Mouse (Mus musculus): Measurements from ENCODE around the gene Lrrn1. TPM values are rescaled to one million over a fixed set of nuclear protein-coding genes. Genes with fewer than 3 reads are reported as not detected.

Lrrn1 gene
- polyA plus RNA-seq (2014; fragmentation: Nextera tagmentation; extraction: Ambion mirVana), result 49.9 and 59.0 TPM in 2 replicates

DNA sequence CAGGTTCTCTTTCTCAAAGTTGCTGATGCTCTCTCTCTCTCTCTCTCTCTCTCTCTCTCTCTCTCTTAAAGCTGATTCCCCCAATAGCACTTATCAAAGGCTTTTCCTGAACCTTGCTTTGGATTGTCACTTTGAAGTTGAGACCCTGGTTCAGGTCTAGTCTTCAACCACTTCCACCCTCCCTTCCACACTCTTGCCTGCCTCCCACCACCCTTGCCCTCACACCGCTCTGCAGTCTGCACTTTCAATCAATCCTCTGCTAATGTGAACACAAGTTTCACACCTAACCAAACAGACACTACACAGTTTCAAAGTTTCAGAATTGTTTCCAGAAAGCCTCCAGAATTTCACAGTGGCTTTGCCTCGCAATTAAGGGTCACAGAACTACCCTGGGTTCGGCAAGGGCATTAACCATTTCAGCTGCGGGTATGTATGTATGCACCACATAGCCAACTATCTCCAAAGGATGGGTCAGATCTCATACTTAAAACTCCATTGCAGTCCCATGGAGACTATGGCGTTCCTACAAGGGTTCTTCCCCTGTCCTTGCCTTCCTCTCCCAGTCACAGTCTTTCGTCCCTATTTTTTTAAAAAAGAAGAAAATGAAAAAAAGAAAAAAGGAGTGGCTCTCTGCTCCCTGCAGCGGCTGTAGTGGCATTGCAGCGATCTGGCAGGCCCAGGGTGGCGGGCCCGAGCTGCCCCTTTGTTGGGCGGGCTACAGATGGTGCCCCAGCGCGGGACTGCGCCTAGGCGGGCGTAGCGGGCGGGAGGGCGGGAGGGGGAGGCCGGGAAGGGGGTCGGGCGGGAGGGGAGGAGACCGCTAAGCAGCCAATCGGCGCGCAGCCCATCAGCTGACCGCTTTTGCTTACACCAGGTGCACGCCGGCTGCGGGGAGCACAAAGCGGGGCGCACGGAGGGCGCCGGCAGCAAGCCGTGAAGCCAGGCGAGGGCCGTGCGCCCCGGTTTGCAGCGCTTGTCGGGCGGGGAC, at the start of gene Lrrn1:
Gene Lrrn1 (plus strand): TSS at position 892 of the 988 bp plus-strand sequence.
- Histone ChIP-seq H3K4me2 (ENCODE audit: low read depth, low read length) (peak within 1 kb of the TSS; percentile 85), H3K4me3 (ENCODE audit: low read depth, low read length) (peak within 1 kb of the TSS; percentile 64), H3K36me3 (replicated peaks; ENCODE audit: control insufficient read depth, insufficient read depth, low read depth, low read length) (no peaks in the 10 kb centered on the region), H3K4me1 (ENCODE audit: control insufficient read depth, insufficient read depth, low read length) (no peaks in the 10 kb centered on the region), H3K9me3 (replicated peaks; ENCODE audit: control insufficient read depth, low read length) (no peaks in the 10 kb centered on the region), H3K27ac (replicated peaks; ENCODE audit: low read depth, low read length) (0 out of 2 replicates have a peak within 1 kb of the TSS, but pooled peaks have one; percentile 25), H3K9ac (replicated peaks; ENCODE audit: low read length) (peak within 1 kb of the TSS; percentile 59), H3K27me3 (ENCODE audit: control insufficient read depth, insufficient read depth, low read length) (no peaks in the 10 kb centered on the region; the same call in none of the 2 replicates)
- DNase-seq (ENCODE audit: low spot score) (peak; percentile 80), ATAC-seq (replicated peaks; ENCODE audit: insufficient number of reproducible peaks, low FRiP score, low TSS enrichment, low read depth) (peak; percentile 95)
- WGBS, result 4% methylated on average over 29 of the region's 43 CpGs

DNA sequence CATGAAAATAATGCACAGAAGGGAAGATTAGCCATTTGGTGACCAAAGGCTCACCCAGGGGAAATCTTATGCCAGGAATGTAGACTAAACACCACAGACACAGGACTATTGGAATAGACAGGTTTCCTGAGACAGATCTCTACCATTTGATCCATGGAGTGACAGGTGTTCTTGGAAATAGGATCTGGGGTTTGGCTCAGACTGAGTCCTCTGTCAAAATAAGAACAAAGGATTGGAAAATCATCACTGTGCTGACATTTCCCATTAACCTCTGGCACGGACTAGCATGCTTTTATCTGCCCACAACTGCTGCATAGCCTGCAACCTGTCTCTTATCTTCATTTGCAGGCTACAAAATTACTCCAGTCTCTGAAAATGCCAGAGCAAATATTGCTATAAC, 35.1 kb upstream of the Lrrn1 start:
- no peak overlapping the region for H3K27ac ChIP-seq (replicated peaks; ENCODE audit: low read depth, low read length)
- 48% methylated on average over 1 of the region's 1 CpGs for WGBS

DNA sequence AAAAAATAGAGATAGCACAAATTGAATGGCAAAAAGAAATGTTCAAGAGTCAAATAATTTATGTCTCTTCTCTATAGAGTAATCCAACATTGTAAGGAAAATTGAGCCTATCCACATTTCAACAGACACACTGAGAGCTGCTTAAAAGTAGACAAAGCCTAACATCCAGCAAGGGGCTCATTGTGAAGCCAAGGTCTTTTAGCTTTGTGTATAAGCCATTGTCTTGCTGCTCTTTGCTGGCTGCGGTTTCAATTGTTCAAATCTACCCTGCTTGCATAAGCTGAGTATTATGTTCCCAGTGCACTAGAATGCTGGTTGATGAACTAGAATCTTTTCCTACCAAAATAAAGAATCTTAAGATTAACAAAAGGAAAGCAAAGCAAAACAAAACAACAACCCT, 33.7 kb upstream of the Lrrn1 start:
- Histone ChIP-seq H3K9ac (replicated peaks; ENCODE audit: low read length) (no peak overlapping the region), H3K4me2 (ENCODE audit: low read depth, low read length) (no peak overlapping the region), H3K36me3 (replicated peaks; ENCODE audit: control insufficient read depth, insufficient read depth, low read depth, low read length) (no peaks in the 10 kb centered on the region), H3K4me3 (ENCODE audit: low read depth, low read length) (no peak overlapping the region), H3K9me3 (replicated peaks; ENCODE audit: control insufficient read depth, low read length) (no peaks in the 10 kb centered on the region), H3K27ac (replicated peaks; ENCODE audit: low read depth, low read length) (no peak overlapping the region), H3K4me1 (ENCODE audit: control insufficient read depth, insufficient read depth, low read length) (no peaks in the 10 kb centered on the region), H3K27me3 (ENCODE audit: control insufficient read depth, insufficient read depth, low read length) (no peaks in the 10 kb centered on the region)
- DNase-seq (ENCODE audit: low spot score), result no peak
- WGBS, result 63% methylated on average over 1 of the region's 1 CpGs
- ATAC-seq (replicated peaks; ENCODE audit: insufficient number of reproducible peaks, low FRiP score, low TSS enrichment, low read depth), result no peak

More for the DNA sequence above, 35.1 kb upstream of the Lrrn1 start:
- no peaks in the 10 kb centered on the region for H3K9me3 ChIP-seq (replicated peaks; ENCODE audit: control insufficient read depth, low read length)
- ATAC-seq (replicated peaks; ENCODE audit: insufficient number of reproducible peaks, low FRiP score, low TSS enrichment, low read depth) (no peak), DNase-seq (ENCODE audit: low spot score) (no peak)
- H3K4me2 ChIP-seq (ENCODE audit: low read depth, low read length), result no peak overlapping the region
- H3K9ac ChIP-seq (replicated peaks; ENCODE audit: low read length), result no peak overlapping the region
- H3K36me3 ChIP-seq (replicated peaks; ENCODE audit: control insufficient read depth, insufficient read depth, low read depth, low read length), result no peaks in the 10 kb centered on the region
- H3K27me3 ChIP-seq (ENCODE audit: control insufficient read depth, insufficient read depth, low read length), result no peaks in the 10 kb centered on the region
- H3K4me3 ChIP-seq (ENCODE audit: low read depth, low read length), result no peak overlapping the region
- no peaks in the 10 kb centered on the region for H3K4me1 ChIP-seq (ENCODE audit: control insufficient read depth, insufficient read depth, low read length)

DNA sequence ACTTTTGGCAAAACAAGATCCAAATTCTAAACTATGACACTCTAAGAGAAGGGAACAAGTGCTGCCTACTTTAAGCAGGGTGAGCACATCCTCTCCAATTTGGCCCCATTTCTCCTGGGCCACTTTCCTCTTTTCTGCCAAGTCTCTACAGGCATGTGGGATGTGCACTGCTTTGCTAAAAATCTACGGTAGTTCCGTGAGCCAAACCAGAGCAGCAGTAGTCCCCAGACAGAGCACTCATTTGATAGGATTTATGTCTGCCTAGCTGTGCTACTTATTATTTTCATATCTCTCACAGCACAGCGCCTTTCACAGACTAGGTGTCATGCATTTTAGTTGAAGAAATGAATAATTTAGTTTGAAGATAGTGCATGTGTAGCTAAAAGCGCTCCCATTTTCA, 15.9 kb upstream of the Lrrn1 start:
- no peaks in the 10 kb centered on the region for H3K4me1 ChIP-seq (ENCODE audit: control insufficient read depth, insufficient read depth, low read length)
- H3K9ac ChIP-seq (replicated peaks; ENCODE audit: low read length), result no peak overlapping the region
- no peaks in the 10 kb centered on the region for H3K9me3 ChIP-seq (replicated peaks; ENCODE audit: control insufficient read depth, low read length)
- H3K4me2 ChIP-seq (ENCODE audit: low read depth, low read length), result no peak overlapping the region
- H3K36me3 ChIP-seq (replicated peaks; ENCODE audit: control insufficient read depth, insufficient read depth, low read depth, low read length), result no peaks in the 10 kb centered on the region
- H3K27me3 ChIP-seq (ENCODE audit: control insufficient read depth, insufficient read depth, low read length), result no peaks in the 10 kb centered on the region
- no peak overlapping the region for H3K27ac ChIP-seq (replicated peaks; ENCODE audit: low read depth, low read length)
- ATAC-seq (replicated peaks; ENCODE audit: insufficient number of reproducible peaks, low FRiP score, low TSS enrichment, low read depth) (no peak), DNase-seq (ENCODE audit: low spot score) (no peak)
- 87% methylated on average over 4 of the region's 4 CpGs for WGBS
- H3K4me3 ChIP-seq (ENCODE audit: low read depth, low read length), result no peak overlapping the region

DNA sequence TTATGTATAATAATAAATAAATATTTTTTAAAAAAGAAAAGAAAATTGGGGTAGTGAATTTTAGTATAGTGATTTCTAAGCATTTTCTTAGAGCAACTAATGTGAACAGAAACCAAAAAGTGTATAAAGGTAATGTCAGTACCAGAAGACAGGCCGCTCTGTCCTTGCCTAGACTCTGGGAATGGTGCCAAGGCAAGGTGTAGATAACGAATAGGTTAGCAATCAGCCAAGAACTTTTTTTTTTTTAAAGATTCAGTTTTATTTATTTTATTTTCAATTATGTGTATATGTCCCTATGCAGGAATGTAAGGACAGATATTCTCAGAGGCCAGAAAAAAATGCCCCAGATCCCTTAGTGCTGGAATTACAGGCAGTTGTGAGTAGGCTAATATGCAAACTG, 5.6 kb upstream of the Lrrn1 start:
- no peak overlapping the region for H3K4me3 ChIP-seq (ENCODE audit: low read depth, low read length)
- 91% methylated on average over 2 of the region's 2 CpGs for WGBS
- DNase-seq (ENCODE audit: low spot score) (no peak), ATAC-seq (replicated peaks; ENCODE audit: insufficient number of reproducible peaks, low FRiP score, low TSS enrichment, low read depth) (no peak)
- no peaks in the 10 kb centered on the region for H3K36me3 ChIP-seq (replicated peaks; ENCODE audit: control insufficient read depth, insufficient read depth, low read depth, low read length)
- H3K4me2 ChIP-seq (ENCODE audit: low read depth, low read length), result no peak overlapping the region
- no peak overlapping the region for H3K27ac ChIP-seq (replicated peaks; ENCODE audit: low read depth, low read length)
- H3K27me3 ChIP-seq (ENCODE audit: control insufficient read depth, insufficient read depth, low read length), result no peaks in the 10 kb centered on the region
- H3K4me1 ChIP-seq (ENCODE audit: control insufficient read depth, insufficient read depth, low read length), result no peaks in the 10 kb centered on the region
- no peaks in the 10 kb centered on the region for H3K9me3 ChIP-seq (replicated peaks; ENCODE audit: control insufficient read depth, low read length)
- H3K9ac ChIP-seq (replicated peaks; ENCODE audit: low read length), result no peak overlapping the region

DNA sequence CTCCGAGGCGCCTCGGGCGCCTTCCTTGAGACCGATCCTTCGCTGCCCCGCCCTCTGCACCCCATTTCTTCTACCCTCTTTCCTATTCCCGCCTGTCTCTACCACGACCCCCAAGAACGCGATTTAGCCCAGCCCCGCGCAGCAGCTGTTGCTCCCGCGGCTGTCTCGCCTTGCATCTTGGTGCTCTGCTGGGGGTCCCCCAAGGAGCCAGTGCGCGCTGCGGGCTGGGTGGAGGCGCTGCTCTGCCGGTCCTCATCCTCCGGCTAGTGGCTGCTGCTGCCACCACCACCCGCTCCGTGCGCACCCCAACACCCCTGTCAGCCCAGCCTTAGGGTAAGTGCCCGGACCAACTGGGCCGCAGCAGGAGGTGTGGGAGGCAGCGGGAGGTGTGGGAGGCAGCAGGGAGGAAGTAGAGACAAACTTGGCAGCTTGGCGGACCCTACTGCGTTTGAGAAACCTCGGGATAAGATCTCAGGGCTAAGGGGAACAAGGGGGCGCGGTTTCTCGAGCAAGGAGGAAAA, 403 bp downstream of the Lrrn1 start:
- Histone ChIP-seq H3K27ac (replicated peaks; ENCODE audit: low read depth, low read length) (0 out of 2 replicates have a peak overlapping the region, but pooled peaks have one; percentile 25), H3K4me1 (ENCODE audit: control insufficient read depth, insufficient read depth, low read length) (no peaks in the 10 kb centered on the region)
- DNase-seq (ENCODE audit: low spot score), result peak; percentile 43

DNA sequence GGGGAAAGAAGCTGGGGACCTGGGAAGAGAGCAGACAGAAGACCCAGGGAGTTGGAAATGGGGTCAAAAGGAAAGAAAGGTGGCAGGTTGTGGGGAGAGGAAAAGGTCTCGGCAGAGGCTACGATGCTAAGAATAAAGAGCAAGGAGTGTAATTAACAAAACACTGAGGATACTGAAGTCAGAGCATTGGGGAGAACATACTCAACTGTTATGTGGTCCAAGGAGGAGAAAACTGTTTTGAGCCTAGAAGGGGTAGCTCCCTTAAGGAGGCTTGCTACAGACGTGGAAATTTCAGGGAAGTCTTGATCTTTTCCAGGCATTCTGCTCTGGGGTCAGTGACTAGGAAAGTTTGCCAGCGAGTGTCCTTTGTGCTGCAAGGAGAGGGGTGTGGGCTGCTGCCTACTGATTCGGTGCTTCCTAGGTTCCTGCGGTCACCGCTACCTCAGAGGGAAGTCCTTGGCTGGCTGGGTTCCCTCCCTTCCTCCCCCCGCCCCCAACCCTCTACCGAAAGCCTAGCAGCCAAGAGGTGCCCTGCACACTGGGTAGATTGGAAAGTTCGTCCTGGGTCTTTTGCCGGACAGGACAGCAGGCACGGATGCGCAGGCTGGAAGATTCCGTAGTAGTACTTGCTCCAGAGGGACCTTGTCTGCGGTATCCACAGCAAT, 1.2 kb downstream of the Lrrn1 start:
- H3K36me3 ChIP-seq (replicated peaks; ENCODE audit: control insufficient read depth, insufficient read depth, low read depth, low read length), result no peaks in the 10 kb centered on the region
- peak overlapping the region; percentile 85 for H3K4me2 ChIP-seq (ENCODE audit: low read depth, low read length)
- H3K4me3 ChIP-seq (ENCODE audit: low read depth, low read length), result peak overlapping the region; percentile 64
- peak; percentile 22 for DNase-seq (ENCODE audit: low spot score)
- no peaks in the 10 kb centered on the region for H3K4me1 ChIP-seq (ENCODE audit: control insufficient read depth, insufficient read depth, low read length)
- H3K9me3 ChIP-seq (replicated peaks; ENCODE audit: control insufficient read depth, low read length), result no peaks in the 10 kb centered on the region
- no peak overlapping the region for H3K27ac ChIP-seq (replicated peaks; ENCODE audit: low read depth, low read length)
- 0 out of 2 replicates have a peak, but pooled peaks have one; percentile 22 for ATAC-seq (replicated peaks; ENCODE audit: insufficient number of reproducible peaks, low FRiP score, low TSS enrichment, low read depth)
- WGBS, result under 1% methylated on average over 15 of the region's 15 CpGs
- H3K27me3 ChIP-seq (ENCODE audit: control insufficient read depth, insufficient read depth, low read length), result no peaks in the 10 kb centered on the region; the same call in none of the 2 replicates
- peak overlapping the region; percentile 59 for H3K9ac ChIP-seq (replicated peaks; ENCODE audit: low read length)

More for the DNA sequence above, 403 bp downstream of the Lrrn1 start:
- Histone ChIP-seq H3K36me3 (replicated peaks; ENCODE audit: control insufficient read depth, insufficient read depth, low read depth, low read length) (no peaks in the 10 kb centered on the region), H3K27me3 (ENCODE audit: control insufficient read depth, insufficient read depth, low read length) (no peaks in the 10 kb centered on the region; the same call in none of the 2 replicates), H3K9ac (replicated peaks; ENCODE audit: low read length) (peak overlapping the region; percentile 59), H3K4me2 (ENCODE audit: low read depth, low read length) (peak overlapping the region; percentile 85), H3K4me3 (ENCODE audit: low read depth, low read length) (peak overlapping the region; percentile 64), H3K9me3 (replicated peaks; ENCODE audit: control insufficient read depth, low read length) (no peaks in the 10 kb centered on the region)
- ATAC-seq (replicated peaks; ENCODE audit: insufficient number of reproducible peaks, low FRiP score, low TSS enrichment, low read depth), result peak; percentile 69
- WGBS, result under 1% methylated on average over 34 of the region's 34 CpGs
